Mouse (Mus musculus) C2C12 (cell line): ENCODE measurements around the gene Tra2a. TPM values are rescaled to one million over a fixed set of nuclear protein-coding genes. Genes with fewer than 3 reads are reported as not detected.

Experiments used
- H3K27me3 ChIP-seq: one replicate; pipeline ENCODE4 v1.6.1; 2011; ENCODE audit not compliant: control insufficient read depth, insufficient read depth, insufficient read length
- H3K36me3 ChIP-seq: one replicate; pipeline ENCODE4 v1.6.1; 2011; ENCODE audit not compliant: control insufficient read depth, insufficient read depth
- H3K4me3 ChIP-seq: one replicate; pipeline ENCODE4 v1.5.1; 2011; ENCODE audit warnings: mild to moderate bottlenecking, control low read depth; ENCODE audit not compliant: poor library complexity, insufficient read depth, severe bottlenecking
- H3K79me2 ChIP-seq: one replicate; pipeline ENCODE4 v1.6.1; 2011; ENCODE audit not compliant: control insufficient read depth, insufficient read depth
- H3K79me3 ChIP-seq: one replicate; pipeline ENCODE4 v1.6.1; 2011; ENCODE audit warnings: low read depth, control low read depth
- H3ac ChIP-seq: one replicate; pipeline ENCODE3; 2011; ENCODE audit warnings: low read depth; ENCODE audit not compliant: control insufficient read depth, insufficient read length
- CEBPB ChIP-seq: IDR thresholded peaks from one replicate; pipeline ENCODE4 v1.6.1; 2011; ENCODE audit warnings: low read depth, mild to moderate bottlenecking, control low read depth, moderate library complexity
- CTCF ChIP-seq: IDR thresholded peaks from one replicate; pipeline ENCODE4 v1.5.1; 2011; ENCODE audit not compliant: control insufficient read depth, insufficient read depth, insufficient read length
- FOSL1 ChIP-seq: IDR thresholded peaks from one replicate; pipeline ENCODE4 v1.8.0; 2011; ENCODE audit warnings: mild to moderate bottlenecking, low read length; ENCODE audit not compliant: poor library complexity, insufficient read depth, severe bottlenecking
- MAX ChIP-seq: IDR thresholded peaks from one replicate; pipeline ENCODE4 v1.6.1; 2011; ENCODE audit warnings: mild to moderate bottlenecking, control low read depth
- MYOD1 ChIP-seq: IDR thresholded peaks from one replicate; pipeline ENCODE4 v1.6.1; 2011; ENCODE audit warnings: low read depth; ENCODE audit not compliant: control insufficient read depth, insufficient read length
- MYOG ChIP-seq: IDR thresholded peaks from one replicate; pipeline ENCODE4 v1.6.1; 2011; ENCODE audit not compliant: control insufficient read depth, insufficient read length; ENCODE audit errors: extremely low read depth
- USF1 ChIP-seq: IDR thresholded peaks from one replicate; pipeline ENCODE4 v1.6.1; 2011; ENCODE audit warnings: low read depth, mild to moderate bottlenecking, control low read depth, moderate library complexity
- polyA plus RNA-seq: library from polyadenylated mRNA; unstranded; fragments of >200 nt; fragmentation: generic; extraction: Trizol; gene quantifications from one replicate; pipeline ENCODE4 v1.2.1, GENCODE M21; 2012; ENCODE audit warnings: missing spikeins

The Tra2a gene
- polyA plus RNA-seq, 1 experiment, result 48.5 TPM

- Histone ChIP-seq H3K79me3 (no peaks in the 10 kb centered on the region), H3K36me3 (no peaks in the 10 kb centered on the region), H3K27me3 (peaks cover 51% of the 10 kb centered on the region), H3K4me3 (no peak overlapping the region), H3K79me2 (no peaks in the 10 kb centered on the region), H3ac (peak overlapping the region; percentile 52)
- TF ChIP-seq MYOD1, result no peak
- TF ChIP-seq MAX, result no peak
- peak; percentile 1 for TF ChIP-seq USF1
- no peak for TF ChIP-seq FOSL1
Measured at GRCm38 (mm10) chr6:49216811-49217542, 46.9 kb downstream of the Tra2a start.

DNA sequence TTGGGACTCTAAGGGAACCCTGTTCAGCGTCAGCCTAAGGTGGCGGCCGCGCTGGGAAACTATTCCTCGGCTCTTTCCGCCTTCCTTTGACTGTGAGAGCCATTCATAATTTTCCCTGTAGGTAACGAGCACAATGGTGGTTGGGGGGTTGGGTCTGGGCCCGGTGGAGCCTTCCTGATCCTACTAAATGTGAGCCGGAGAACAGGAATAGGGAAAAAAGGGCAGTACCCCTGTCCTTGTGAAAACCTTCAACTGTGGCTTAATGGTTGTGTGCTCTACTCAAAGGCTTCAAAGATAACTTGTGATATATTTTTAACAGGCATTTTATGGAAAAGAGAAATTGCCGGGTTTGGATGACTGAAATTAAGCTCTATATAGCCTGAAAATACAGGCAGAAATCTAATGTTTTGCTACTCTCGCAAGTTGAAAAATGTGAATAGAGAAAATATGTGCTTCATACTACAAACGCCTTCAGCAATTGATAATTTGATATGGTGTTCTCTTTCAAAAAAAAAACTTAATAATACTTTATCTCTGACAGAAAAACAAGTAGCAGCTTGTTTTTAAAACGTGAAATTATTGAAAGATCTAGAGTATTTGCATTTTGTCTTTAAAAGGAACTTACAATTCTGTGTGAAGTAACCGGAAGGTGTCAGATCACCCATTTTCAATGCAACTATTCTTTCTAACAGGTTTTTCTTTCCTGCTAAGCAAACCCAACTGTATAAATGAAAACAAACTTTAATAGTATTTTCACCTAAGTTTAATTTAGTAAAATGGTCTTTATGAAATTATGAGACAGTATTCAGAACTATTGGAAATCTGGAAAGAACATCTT, 47.9 kb downstream of the Tra2a start:
- no peak for TF ChIP-seq CTCF
- TF ChIP-seq CEBPB, result no peak
- TF ChIP-seq MYOD1, result no peak
- Histone ChIP-seq H3K4me3 (peak overlapping the region; percentile 21), H3ac (no peak overlapping the region), H3K36me3 (no peaks in the 10 kb centered on the region), H3K79me2 (no peaks in the 10 kb centered on the region), H3K79me3 (no peaks in the 10 kb centered on the region), H3K27me3 (peaks cover 53% of the 10 kb centered on the region)

GRCm38 (mm10) chr6:49214928-49215747, 48.7 kb downstream of the Tra2a start, which contains the start of gene Igf2bp3:
Gene Igf2bp3 (minus strand): TSS chr6:49214957.
- Histone ChIP-seq H3K79me2 (no peaks in the 10 kb centered on the region), H3K27me3 (peaks cover 59% of the 10 kb centered on the region), H3K4me3 (peak within 1 kb of the TSS; percentile 21), H3K36me3 (no peaks in the 10 kb centered on the region), H3K79me3 (no peaks in the 10 kb centered on the region), H3ac (peak within 1 kb of the TSS; percentile 73)
- TF ChIP-seq MAX, result no peak
- TF ChIP-seq MYOD1, result no peak
- no peak for TF ChIP-seq CEBPB

DNA sequence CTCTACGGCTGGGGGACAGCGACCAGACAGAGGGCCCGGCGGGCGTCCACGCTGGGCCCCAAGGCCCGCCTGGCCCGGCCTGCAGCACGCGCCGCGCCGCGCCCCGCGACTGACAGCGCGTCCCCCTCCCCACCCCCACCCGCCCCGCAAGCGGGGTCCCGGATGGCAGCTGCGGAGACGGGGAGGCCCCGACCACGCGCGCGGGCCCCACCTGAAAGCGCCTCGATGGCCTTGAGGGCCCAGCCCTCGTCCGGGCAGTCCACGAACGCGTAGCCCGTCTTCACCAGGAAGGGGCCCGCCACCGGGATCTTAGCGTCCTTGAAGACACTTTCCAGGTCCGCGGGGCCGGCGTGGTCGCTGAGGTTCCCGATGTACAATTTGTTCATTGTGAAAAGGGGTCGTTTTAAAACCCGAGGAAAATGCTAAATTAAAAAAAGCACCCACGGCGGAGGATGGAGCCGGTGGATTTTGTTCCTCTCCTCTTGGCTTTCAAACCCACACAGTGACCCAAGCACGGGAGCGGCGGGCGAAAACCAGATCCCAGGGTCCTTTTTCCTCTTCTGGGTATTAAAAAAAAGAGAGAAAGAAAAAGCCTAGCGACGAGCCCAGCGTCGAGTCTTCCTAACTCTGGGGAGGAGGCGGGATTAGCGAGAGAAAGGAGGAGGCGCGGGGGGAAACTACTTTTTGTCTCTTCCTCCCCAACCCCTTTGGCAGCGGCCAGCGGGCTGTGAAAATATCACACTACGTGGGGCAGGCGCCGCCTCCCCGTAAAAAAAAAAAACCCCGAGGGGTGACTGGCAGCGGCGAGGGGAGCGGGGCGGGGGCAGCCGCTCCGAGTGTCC, 49.5 kb downstream of the Tra2a start:
- H3K4me3 ChIP-seq, result peak overlapping the region; percentile 11
- H3K27me3 ChIP-seq, result peaks cover 60% of the 10 kb centered on the region
- H3K79me3 ChIP-seq, result no peaks in the 10 kb centered on the region
- H3K36me3 ChIP-seq, result no peaks in the 10 kb centered on the region
- H3ac ChIP-seq, result peak overlapping the region; percentile 34
- TF ChIP-seq MYOD1 (no peak), FOSL1 (no peak), MYOG (no peak), CTCF (no peak), MAX (no peak), USF1 (no peak), CEBPB (no peak)
- H3K79me2 ChIP-seq, result no peaks in the 10 kb centered on the region

GRCm38 (mm10) chr6:49213581-49214085, 50.2 kb downstream of the Tra2a start:
- H3K4me3 ChIP-seq, result peak overlapping the region; percentile 11
- peaks cover 61% of the 10 kb centered on the region for H3K27me3 ChIP-seq

More at GRCm38 (mm10) chr6:49213581-49214085, 50.2 kb downstream of the Tra2a start:
- Histone ChIP-seq H3ac (peak overlapping the region; percentile 34), H3K36me3 (no peaks in the 10 kb centered on the region), H3K79me3 (no peaks in the 10 kb centered on the region), H3K79me2 (no peaks in the 10 kb centered on the region)
- no peak for TF ChIP-seq MYOG
